Mouse (Mus musculus) hindbrain, embryonic 10.5 days (tissue): ENCODE measurements at regions not wholly inside any gene's neighbourhood (a gene's known extent, or its start where the extent isn't known, plus 50 kb on each side); places are given as distances from the start of the nearest gene placed in this dataset.

Source experiments
- DNase-seq: peaks from one replicate; pipeline ENCODE4 v3.0.0-alpha.2; 2017; ENCODE audit warnings: low spot score
- H3K27ac ChIP-seq: fragments of 300-500 bp; sonication (generic); 2 replicates; pipeline ENCODE4 v1.5.1; 2016; ENCODE audit warnings: mild to moderate bottlenecking, moderate library complexity
- H3K27me3 ChIP-seq: fragments of 300-500 bp; sonication (generic); 2 replicates; pipeline ENCODE4 v1.6.1; 2016; ENCODE audit warnings: mild to moderate bottlenecking; ENCODE audit not compliant: poor library complexity, insufficient read depth, severe bottlenecking
- H3K36me3 ChIP-seq: fragments of 300-500 bp; sonication (generic); 2 replicates; pipeline ENCODE4 v1.6.1; 2016; ENCODE audit warnings: mild to moderate bottlenecking, moderate library complexity
- H3K4me1 ChIP-seq: fragments of 300-500 bp; sonication (generic); replicated peaks from 2 replicates; pipeline ENCODE4 v1.6.1; 2016; ENCODE audit warnings: mild to moderate bottlenecking
- H3K4me3 ChIP-seq: fragments of 300-500 bp; sonication (generic); 2 replicates; pipeline ENCODE4 v1.5.1; 2016; ENCODE audit warnings: mild to moderate bottlenecking, moderate library complexity
- H3K9me3 ChIP-seq: fragments of 300-500 bp; sonication (generic); 2 replicates; pipeline ENCODE4 v1.6.1; 2016; ENCODE audit warnings: mild to moderate bottlenecking, moderate library complexity
- WGBS: fragments of 180-500 bp; shearing (Covaris S2); methylation state at CpG from one replicate; pipeline ENCODE4 v1.1.7; 2016; 5-methylcytosine and 5-hydroxymethylcytosine counted together

- no peaks in the 10 kb centered on the region for H3K9me3 ChIP-seq
- peak; percentile 30 for DNase-seq
- H3K27ac ChIP-seq: no peak overlapping the region
- WGBS: 68% methylated on average over 15 of the region's 15 CpGs
- H3K27me3 ChIP-seq: 0 out of 2 replicates have a peak, but pooled peaks cover 4% of the 10 kb centered on the region
- peaks cover 12% of the 10 kb centered on the region for H3K4me1 ChIP-seq
- no peak overlapping the region for H3K4me3 ChIP-seq
- H3K36me3 ChIP-seq: no peaks in the 10 kb centered on the region
These were observed 460.2 kb downstream of the Ate1 start for GRCm38 (mm10) chr7:130059684-130060607.

DNA sequence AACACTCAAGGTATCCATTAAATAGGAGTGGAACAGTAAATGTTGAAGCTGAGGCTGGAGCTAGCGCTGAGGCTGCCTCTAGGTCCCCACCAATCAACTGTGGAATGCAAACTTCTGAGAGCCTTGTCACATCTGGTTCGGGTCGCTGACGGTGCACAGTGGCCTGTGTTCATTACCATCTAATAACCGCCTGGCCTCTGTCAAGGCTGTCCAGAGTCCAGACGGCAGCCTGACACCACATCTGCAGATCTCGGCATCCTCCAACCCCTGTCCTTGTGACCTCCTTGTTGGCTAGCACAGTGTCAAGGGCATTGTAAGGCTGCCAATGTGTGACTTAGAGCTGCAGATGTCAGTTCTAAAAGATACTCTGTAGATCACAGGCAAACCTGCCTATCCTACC, 455.7 kb downstream of the Ate1 start:
- peak; percentile 41 for DNase-seq
- 45% methylated on average over 7 of the region's 7 CpGs for WGBS
- H3K4me3 ChIP-seq: no peak overlapping the region
- peaks cover 17% of the 10 kb centered on the region; the same call in 1 of the 2 replicates for H3K27me3 ChIP-seq
- H3K4me1 ChIP-seq: peaks cover 12% of the 10 kb centered on the region
- H3K27ac ChIP-seq: no peak overlapping the region
- H3K9me3 ChIP-seq: no peaks in the 10 kb centered on the region
- H3K36me3 ChIP-seq: no peaks in the 10 kb centered on the region

GRCm38 (mm10) chr7:130068316-130068715, 451.9 kb downstream of the Ate1 start:
- H3K27ac ChIP-seq: no peak overlapping the region
- peaks cover 17% of the 10 kb centered on the region; the same call in 1 of the 2 replicates for H3K27me3 ChIP-seq
- DNase-seq: no peak
- H3K9me3 ChIP-seq: no peaks in the 10 kb centered on the region
- WGBS: 72% methylated on average over 3 of the region's 3 CpGs
- H3K36me3 ChIP-seq: no peaks in the 10 kb centered on the region
- H3K4me1 ChIP-seq: peaks cover 11% of the 10 kb centered on the region
- no peak overlapping the region for H3K4me3 ChIP-seq

GRCm38 (mm10) chr7:130073388-130073787, 446.8 kb downstream of the Ate1 start:
- peak; percentile 10 for DNase-seq
- 65% methylated on average over 11 of the region's 11 CpGs for WGBS
- peaks cover 14% of the 10 kb centered on the region; the same call in 1 of the 2 replicates for H3K27me3 ChIP-seq
- H3K4me1 ChIP-seq: peaks cover 18% of the 10 kb centered on the region
- H3K9me3 ChIP-seq: no peaks in the 10 kb centered on the region
- H3K27ac ChIP-seq: peak overlapping the region; percentile 78
- peak overlapping the region; percentile 39 for H3K4me3 ChIP-seq
- no peaks in the 10 kb centered on the region for H3K36me3 ChIP-seq

GRCm38 (mm10) chr7:130073890-130074819, 446.0 kb downstream of the Ate1 start:
- 25% methylated on average over 27 of the region's 27 CpGs for WGBS
- Histone ChIP-seq H3K27me3 (peaks cover 14% of the 10 kb centered on the region; the same call in 1 of the 2 replicates), H3K36me3 (no peaks in the 10 kb centered on the region), H3K4me3 (peak overlapping the region; percentile 39), H3K4me1 (peaks cover 18% of the 10 kb centered on the region), H3K9me3 (no peaks in the 10 kb centered on the region), H3K27ac (peak overlapping the region; percentile 78)
- peak; percentile 65 for DNase-seq

DNA sequence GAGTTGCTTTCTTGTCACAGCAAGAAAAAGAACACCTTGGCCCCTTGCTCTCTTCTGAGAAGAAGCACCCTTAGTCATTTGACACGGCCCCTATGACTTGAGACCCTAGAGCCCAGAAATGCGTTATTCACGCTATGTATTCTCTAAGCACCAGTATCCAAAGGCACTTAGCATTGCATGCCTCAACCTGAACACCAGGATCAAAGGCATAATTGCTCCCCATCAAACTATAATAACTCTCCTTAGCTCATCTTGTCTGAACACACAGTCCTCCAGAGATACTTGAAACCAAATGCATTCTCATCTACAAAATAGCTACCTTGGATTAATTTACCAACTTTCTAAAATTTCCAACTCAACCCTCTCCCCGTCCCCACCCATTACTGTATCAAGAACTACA, 437.5 kb downstream of the Ate1 start:
- no peak overlapping the region for H3K4me3 ChIP-seq
- 83% methylated on average over 4 of the region's 4 CpGs for WGBS
- peaks cover 12% of the 10 kb centered on the region for H3K27me3 ChIP-seq
- no peak for DNase-seq
- H3K9me3 ChIP-seq: no peaks in the 10 kb centered on the region
- no peak overlapping the region for H3K27ac ChIP-seq
- 0 out of 2 replicates have a peak, but pooled peaks cover 6% of the 10 kb centered on the region for H3K4me1 ChIP-seq
- no peaks in the 10 kb centered on the region for H3K36me3 ChIP-seq

GRCm38 (mm10) chr7:130085706-130086105, 434.5 kb downstream of the Ate1 start:
- H3K9me3 ChIP-seq: no peaks in the 10 kb centered on the region
- 0 out of 2 replicates have a peak, but pooled peaks cover 6% of the 10 kb centered on the region for H3K4me1 ChIP-seq
- H3K4me3 ChIP-seq: no peak overlapping the region
- DNase-seq: no peak
- H3K27ac ChIP-seq: no peak overlapping the region
- no peaks in the 10 kb centered on the region for H3K36me3 ChIP-seq
- H3K27me3 ChIP-seq: peaks cover 12% of the 10 kb centered on the region

DNA sequence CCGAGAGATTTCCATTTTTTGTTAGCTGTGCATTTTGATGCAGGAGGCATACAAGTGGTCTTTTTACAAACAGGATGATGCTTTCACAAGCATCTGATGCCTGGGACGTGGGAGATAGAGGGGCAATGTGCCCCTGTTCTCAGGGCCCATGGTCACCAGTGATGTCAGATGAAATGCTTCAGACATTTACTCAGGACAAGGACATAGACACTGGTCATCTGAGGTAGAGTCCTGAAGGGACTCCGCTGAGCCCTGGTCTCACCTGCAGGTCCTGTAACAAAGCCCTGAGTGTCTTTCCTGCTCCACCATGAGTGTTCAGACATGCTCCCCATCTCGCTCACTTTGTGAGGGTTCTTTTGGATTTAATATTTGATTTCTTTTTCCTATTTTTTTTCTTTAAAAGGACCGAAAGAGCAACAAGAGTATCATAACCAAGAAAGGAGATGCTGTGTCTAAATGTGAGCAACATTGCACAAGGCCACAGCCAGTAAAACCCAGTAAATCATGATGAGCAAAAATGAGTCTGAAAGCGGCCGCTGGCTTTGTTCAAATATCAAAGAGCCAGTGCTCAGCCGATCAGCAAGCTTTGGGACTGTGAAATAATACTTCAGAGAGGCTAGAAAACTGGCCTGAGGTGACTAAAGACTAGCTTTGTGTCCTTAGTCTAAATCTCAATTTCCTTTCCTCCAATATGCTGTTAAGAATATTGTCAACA, 430.1 kb downstream of the Ate1 start:
- Histone ChIP-seq H3K4me1 (peaks cover 9% of the 10 kb centered on the region; the same call in 1 of the 2 replicates), H3K27ac (no peak overlapping the region), H3K9me3 (no peaks in the 10 kb centered on the region), H3K27me3 (peaks cover 24% of the 10 kb centered on the region), H3K4me3 (no peak overlapping the region), H3K36me3 (no peaks in the 10 kb centered on the region)
- DNase-seq: no peak
- WGBS: 88% methylated on average over 8 of the region's 8 CpGs

DNA sequence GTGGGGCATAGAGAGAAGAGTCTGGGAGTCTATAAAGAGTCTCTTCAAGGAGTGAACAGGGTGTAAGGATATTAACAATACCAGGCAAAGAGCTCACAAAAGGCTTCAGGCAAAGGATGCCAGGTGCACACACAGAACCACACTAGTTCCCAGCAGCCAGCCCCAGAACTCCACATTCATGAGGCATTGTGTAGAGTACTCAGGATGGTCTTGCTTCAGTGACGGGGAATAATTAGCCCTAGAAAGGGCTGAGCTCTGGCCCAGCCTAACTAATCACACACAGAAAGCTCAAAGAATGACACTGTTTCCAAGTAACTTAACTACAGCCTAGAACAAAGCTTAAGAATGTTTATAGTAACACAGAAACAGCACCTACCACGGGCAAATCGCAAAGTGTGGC, 428.2 kb downstream of the Ate1 start:
- Histone ChIP-seq H3K27me3 (peaks cover 33% of the 10 kb centered on the region; the same call in 1 of the 2 replicates), H3K4me3 (no peak overlapping the region), H3K36me3 (no peaks in the 10 kb centered on the region), H3K4me1 (peaks cover 9% of the 10 kb centered on the region; the same call in 1 of the 2 replicates), H3K27ac (0 out of 2 replicates have a peak overlapping the region, but pooled peaks have one; percentile 36), H3K9me3 (no peaks in the 10 kb centered on the region)
- peak; percentile 26 for DNase-seq
- 26% methylated on average over 3 of the region's 3 CpGs for WGBS

GRCm38 (mm10) chr7:130095141-130095540, 425.0 kb downstream of the Ate1 start:
- H3K4me3 ChIP-seq: no peak overlapping the region
- no peak overlapping the region for H3K27ac ChIP-seq
- no peak for DNase-seq
- no peaks in the 10 kb centered on the region for H3K9me3 ChIP-seq
- 82% methylated on average over 4 of the region's 4 CpGs for WGBS
- peaks cover 12% of the 10 kb centered on the region; the same call in 1 of the 2 replicates for H3K4me1 ChIP-seq
- peaks cover 47% of the 10 kb centered on the region for H3K27me3 ChIP-seq
- no peaks in the 10 kb centered on the region for H3K36me3 ChIP-seq

DNA sequence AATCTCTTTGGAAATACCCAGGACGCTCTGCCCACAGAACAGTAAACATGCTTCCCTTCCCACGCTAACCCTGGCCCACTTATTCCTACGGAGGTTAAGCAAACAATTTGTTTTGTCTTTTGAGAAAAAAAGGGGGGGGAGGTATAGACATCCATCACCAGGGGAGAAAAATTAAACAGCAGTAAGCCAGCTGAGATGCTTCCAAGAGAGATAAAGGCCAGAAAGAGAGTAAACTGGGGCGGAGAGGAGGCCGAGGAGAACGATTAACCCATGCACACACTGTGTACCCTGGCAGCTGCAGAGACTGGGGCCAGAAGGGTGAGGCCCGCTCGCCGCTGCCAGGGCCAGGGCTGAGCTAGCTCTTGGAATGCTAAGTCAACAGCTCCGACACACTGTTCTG, 421.6 kb downstream of the Ate1 start:
- H3K27ac ChIP-seq: no peak overlapping the region
- H3K4me1 ChIP-seq: peaks cover 3% of the 10 kb centered on the region; the same call in 1 of the 2 replicates
- H3K36me3 ChIP-seq: no peaks in the 10 kb centered on the region
- H3K27me3 ChIP-seq: peaks cover 51% of the 10 kb centered on the region
- DNase-seq: no peak
- no peaks in the 10 kb centered on the region for H3K9me3 ChIP-seq
- WGBS: 76% methylated on average over 10 of the region's 10 CpGs
- no peak overlapping the region for H3K4me3 ChIP-seq

DNA sequence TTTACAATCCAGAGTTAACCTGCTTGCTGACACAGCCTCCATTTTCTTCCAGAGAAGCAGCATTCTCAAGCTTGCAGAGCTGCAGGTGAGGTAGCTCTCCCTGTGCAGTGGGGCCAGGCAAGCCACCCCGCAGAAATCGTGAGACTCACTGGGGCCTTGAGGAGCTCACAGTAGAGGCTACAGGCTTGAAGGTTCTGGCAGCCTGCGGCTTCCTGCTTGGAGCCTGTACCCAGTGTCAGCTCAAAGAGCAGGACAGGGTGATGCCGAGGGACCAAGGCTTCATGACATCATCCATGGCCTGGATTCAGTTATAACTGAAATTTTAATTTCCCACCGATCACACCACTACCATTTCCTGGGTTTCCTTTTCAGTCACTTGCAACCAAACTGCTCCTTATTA, 417.5 kb downstream of the Ate1 start:
- 89% methylated on average over 5 of the region's 5 CpGs for WGBS
- Histone ChIP-seq H3K4me1 (peaks cover 21% of the 10 kb centered on the region), H3K27ac (no peak overlapping the region), H3K4me3 (no peak overlapping the region), H3K27me3 (peaks cover 24% of the 10 kb centered on the region), H3K36me3 (no peaks in the 10 kb centered on the region), H3K9me3 (no peaks in the 10 kb centered on the region)
- DNase-seq: no peak
